Mouse (Mus musculus) embryonic facial prominence, embryonic 12.5 days (tissue): ENCODE data around the gene Mtf2. TPM values are rescaled to one million over a fixed set of nuclear protein-coding genes. Genes with fewer than 3 reads are reported as not detected.
"Not testable (repeated sequence)": the region's sequence is repeated elsewhere in the genome, so short reads cannot be mapped to it uniquely, and the experiment has no call there.

Experiments used
- ATAC-seq: fragments of 200-750 bp; cut with Nextera tagmentation; 2 replicates; pipeline ENCODE4 v1.8.0; 2017; ENCODE audit not compliant: insufficient number of reproducible peaks, insufficient read depth, low FRiP score, low TSS enrichment
- H3K27ac ChIP-seq: fragments of 300-500 bp; sonication (generic); 2 replicates; pipeline ENCODE4 v1.5.1; 2016; ENCODE audit warnings: mild to moderate bottlenecking
- H3K27me3 ChIP-seq: fragments of 300-500 bp; sonication (generic); 2 replicates; pipeline ENCODE4 v1.6.1; 2016; ENCODE audit warnings: mild to moderate bottlenecking, moderate library complexity
- H3K36me3 ChIP-seq: fragments of 300-500 bp; sonication (generic); 2 replicates; pipeline ENCODE4 v1.6.1; 2016; ENCODE audit warnings: mild to moderate bottlenecking
- H3K4me1 ChIP-seq: fragments of 300-500 bp; sonication (generic); 2 replicates; pipeline ENCODE4 v1.6.1; 2016
- H3K4me2 ChIP-seq: fragments of 300-500 bp; sonication (generic); replicated peaks from 2 replicates; pipeline ENCODE4 v1.6.1; 2016; ENCODE audit warnings: mild to moderate bottlenecking, moderate library complexity
- H3K4me3 ChIP-seq: fragments of 300-500 bp; sonication (generic); 2 replicates; pipeline ENCODE4 v1.5.1; 2016; ENCODE audit warnings: mild to moderate bottlenecking
- H3K9ac ChIP-seq: fragments of 300-500 bp; sonication (generic); 2 replicates; pipeline ENCODE4 v1.6.1; 2016; ENCODE audit warnings: mild to moderate bottlenecking, moderate library complexity
- H3K9me3 ChIP-seq: fragments of 300-500 bp; sonication (generic); 2 replicates; pipeline ENCODE4 v1.6.1; 2016; ENCODE audit warnings: mild to moderate bottlenecking, moderate library complexity
- WGBS: fragments of 180-500 bp; shearing (Covaris S2); methylation state at CpG from one replicate; pipeline ENCODE4 v1.1.7; 2016; 5-methylcytosine and 5-hydroxymethylcytosine counted together
- polyA plus RNA-seq: library from polyadenylated mRNA; unstranded; fragments of >200 nt; fragmentation: Nextera tagmentation; extraction: Ambion mirVana; gene quantifications from 2 replicates; pipeline ENCODE4 v1.2.1, GENCODE M21; 2016

Gene Mtf2
- polyA plus RNA-seq, 1 experiment from 2014 or later = 142 TPM

DNA sequence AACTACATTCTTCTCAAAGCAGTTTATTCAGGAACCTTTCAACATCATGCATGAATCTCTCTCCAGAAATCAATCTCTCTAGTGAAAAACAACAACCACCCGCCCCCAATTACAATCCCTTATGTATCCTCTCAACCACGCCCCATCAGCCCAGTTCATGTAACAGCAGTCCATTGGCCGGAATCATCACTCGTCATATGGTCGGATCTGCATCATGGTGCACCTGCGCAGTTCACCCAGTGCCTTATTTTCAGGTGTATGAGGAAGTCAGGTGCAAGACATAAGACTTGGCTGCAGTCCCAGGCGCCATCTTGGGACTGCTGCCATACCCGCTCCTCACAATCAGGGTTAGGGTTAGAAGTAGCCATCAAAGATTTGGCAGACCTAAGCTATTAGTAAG lies 27.3 kb downstream of the Mtf2 start:
- not testable (repeated sequence) for H3K27me3 ChIP-seq, ATAC-seq, H3K27ac ChIP-seq, H3K4me2 ChIP-seq, H3K9me3 ChIP-seq, H3K9ac ChIP-seq, H3K4me3 ChIP-seq, H3K4me1 ChIP-seq
- peaks cover 62% of the 10 kb centered on the region for H3K36me3 ChIP-seq
- 96% methylated on average over 8 of the region's 8 CpGs for WGBS

DNA sequence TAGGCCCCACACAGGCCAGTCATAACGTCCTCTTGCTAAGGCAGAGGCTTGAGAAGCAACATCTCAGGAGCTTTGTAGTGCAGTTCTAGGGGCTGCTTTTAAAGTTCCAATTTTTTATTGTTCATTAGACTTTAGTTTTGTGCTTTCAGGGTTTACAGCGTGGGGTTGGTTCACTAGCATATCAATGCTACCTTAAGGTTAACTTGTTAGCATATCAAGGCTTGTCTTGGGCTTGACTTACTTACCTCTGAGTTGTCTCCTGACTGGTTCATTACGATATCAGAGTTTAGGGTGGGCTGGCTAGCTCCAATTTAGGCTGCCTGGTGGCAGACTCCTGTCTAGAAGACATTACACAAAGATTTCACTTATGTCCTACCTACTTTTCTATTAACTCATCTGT lies 32.2 kb downstream of the Mtf2 start:
- no peak overlapping the region for H3K27ac ChIP-seq
- H3K4me1 ChIP-seq = no peaks in the 10 kb centered on the region
- ATAC-seq = no peak
- H3K36me3 ChIP-seq = peaks cover 52% of the 10 kb centered on the region
- 82% methylated on average over 3 of the region's 3 CpGs for WGBS
- no peaks in the 10 kb centered on the region for H3K27me3 ChIP-seq
- no peak overlapping the region for H3K4me2 ChIP-seq
- no peaks in the 10 kb centered on the region for H3K9me3 ChIP-seq
- no peak overlapping the region for H3K4me3 ChIP-seq
- H3K9ac ChIP-seq = no peak overlapping the region

DNA sequence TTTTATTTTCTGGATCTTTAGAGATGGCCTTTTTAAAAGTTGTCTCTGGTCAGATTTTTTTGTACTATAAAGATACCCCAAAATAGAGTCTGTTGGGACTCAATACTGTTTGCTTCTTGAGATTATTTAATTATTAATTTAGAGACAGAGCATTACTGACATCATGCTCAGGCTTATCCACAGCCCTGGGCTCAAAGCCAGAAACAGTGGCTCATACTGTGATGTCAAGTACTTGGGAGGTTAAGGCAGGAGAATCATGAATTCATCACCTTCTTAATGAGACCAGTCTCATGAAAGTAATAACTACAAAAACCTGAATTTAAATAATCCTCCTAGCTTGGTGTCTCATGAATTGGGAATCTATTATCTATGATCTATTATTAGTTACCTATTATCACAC lies 34.7 kb downstream of the Mtf2 start:
- Histone ChIP-seq H3K27me3 (no peaks in the 10 kb centered on the region), H3K36me3 (peaks cover 53% of the 10 kb centered on the region), H3K9me3 (no peaks in the 10 kb centered on the region), H3K4me2 (no peak overlapping the region), H3K27ac (no peak overlapping the region), H3K9ac (no peak overlapping the region), H3K4me3 (no peak overlapping the region), H3K4me1 (no peaks in the 10 kb centered on the region)
- ATAC-seq = no peak

DNA sequence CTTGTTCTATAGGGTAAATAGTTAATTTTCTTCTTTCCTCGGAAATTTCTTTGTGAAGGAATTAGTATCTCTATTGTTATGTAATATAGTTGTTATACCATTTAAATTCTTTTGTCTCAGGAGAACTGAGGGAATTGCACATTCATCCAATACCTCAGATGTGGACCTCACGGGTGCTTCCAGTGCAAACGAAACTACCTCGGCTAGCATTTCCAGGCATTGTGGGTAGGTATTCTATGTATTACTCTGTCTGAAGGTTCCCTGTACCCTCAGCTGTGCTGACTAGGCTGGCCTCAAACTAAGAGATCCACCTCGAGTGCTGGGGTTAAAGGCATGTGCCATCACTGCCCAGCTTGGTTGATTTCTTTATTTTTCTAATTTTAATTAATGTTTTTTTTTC lies 38.8 kb downstream of the Mtf2 start:
- Histone ChIP-seq H3K4me3 (no peak overlapping the region), H3K9ac (no peak overlapping the region), H3K27me3 (no peaks in the 10 kb centered on the region), H3K4me2 (no peak overlapping the region), H3K9me3 (no peaks in the 10 kb centered on the region), H3K4me1 (no peaks in the 10 kb centered on the region), H3K27ac (no peak overlapping the region), H3K36me3 (peaks cover 47% of the 10 kb centered on the region)
- WGBS = 84% methylated on average over 5 of the region's 5 CpGs
- no peak for ATAC-seq

GRCm38 (mm10) chr5:108109346-108109745 lies 43.9 kb downstream of the Mtf2 start:
- Histone ChIP-seq H3K4me2 (no peak overlapping the region), H3K4me3 (no peak overlapping the region), H3K27me3 (no peaks in the 10 kb centered on the region), H3K4me1 (no peaks in the 10 kb centered on the region), H3K36me3 (peaks cover 23% of the 10 kb centered on the region), H3K27ac (no peak overlapping the region), H3K9me3 (no peaks in the 10 kb centered on the region), H3K9ac (no peak overlapping the region)
- 93% methylated on average over 7 of the region's 7 CpGs for WGBS
- ATAC-seq = no peak

GRCm38 (mm10) chr5:108117693-108118092 lies 52.2 kb downstream of the Mtf2 start:
- Histone ChIP-seq H3K4me1 (no peaks in the 10 kb centered on the region), H3K9me3 (no peaks in the 10 kb centered on the region), H3K9ac (no peak overlapping the region), H3K27me3 (no peaks in the 10 kb centered on the region), H3K4me3 (no peak overlapping the region), H3K27ac (no peak overlapping the region), H3K4me2 (no peak overlapping the region), H3K36me3 (peaks cover 5% of the 10 kb centered on the region; the same call in 1 of the 2 replicates)
- ATAC-seq = no peak
- 87% methylated on average over 4 of the region's 4 CpGs for WGBS

- Histone ChIP-seq H3K4me1 (no peaks in the 10 kb centered on the region), H3K27ac (no peak overlapping the region), H3K27me3 (no peaks in the 10 kb centered on the region), H3K9me3 (no peaks in the 10 kb centered on the region), H3K36me3 (peaks cover 5% of the 10 kb centered on the region; the same call in 1 of the 2 replicates), H3K4me3 (no peak overlapping the region), H3K9ac (no peak overlapping the region), H3K4me2 (no peak overlapping the region)
- ATAC-seq = no peak
- WGBS = 86% methylated on average over 9 of the region's 9 CpGs
Observed at GRCm38 (mm10) chr5:108120221-108120900, 54.9 kb downstream of the Mtf2 start.

GRCm38 (mm10) chr5:108131849-108132440 lies 66.5 kb downstream of the Mtf2 start:
- peak overlapping the region; percentile 82 for H3K9ac ChIP-seq
- peak overlapping the region; percentile 82 for H3K4me3 ChIP-seq
- no peaks in the 10 kb centered on the region for H3K36me3 ChIP-seq
- H3K27ac ChIP-seq = peak overlapping the region; percentile 84
- H3K27me3 ChIP-seq = no peaks in the 10 kb centered on the region
- peak; percentile 64; the same call in 1 of the 2 replicates for ATAC-seq
- H3K9me3 ChIP-seq = no peaks in the 10 kb centered on the region
- peak overlapping the region; percentile 65 for H3K4me2 ChIP-seq
- peaks cover 9% of the 10 kb centered on the region for H3K4me1 ChIP-seq
- under 1% methylated on average over 32 of the region's 32 CpGs for WGBS

DNA sequence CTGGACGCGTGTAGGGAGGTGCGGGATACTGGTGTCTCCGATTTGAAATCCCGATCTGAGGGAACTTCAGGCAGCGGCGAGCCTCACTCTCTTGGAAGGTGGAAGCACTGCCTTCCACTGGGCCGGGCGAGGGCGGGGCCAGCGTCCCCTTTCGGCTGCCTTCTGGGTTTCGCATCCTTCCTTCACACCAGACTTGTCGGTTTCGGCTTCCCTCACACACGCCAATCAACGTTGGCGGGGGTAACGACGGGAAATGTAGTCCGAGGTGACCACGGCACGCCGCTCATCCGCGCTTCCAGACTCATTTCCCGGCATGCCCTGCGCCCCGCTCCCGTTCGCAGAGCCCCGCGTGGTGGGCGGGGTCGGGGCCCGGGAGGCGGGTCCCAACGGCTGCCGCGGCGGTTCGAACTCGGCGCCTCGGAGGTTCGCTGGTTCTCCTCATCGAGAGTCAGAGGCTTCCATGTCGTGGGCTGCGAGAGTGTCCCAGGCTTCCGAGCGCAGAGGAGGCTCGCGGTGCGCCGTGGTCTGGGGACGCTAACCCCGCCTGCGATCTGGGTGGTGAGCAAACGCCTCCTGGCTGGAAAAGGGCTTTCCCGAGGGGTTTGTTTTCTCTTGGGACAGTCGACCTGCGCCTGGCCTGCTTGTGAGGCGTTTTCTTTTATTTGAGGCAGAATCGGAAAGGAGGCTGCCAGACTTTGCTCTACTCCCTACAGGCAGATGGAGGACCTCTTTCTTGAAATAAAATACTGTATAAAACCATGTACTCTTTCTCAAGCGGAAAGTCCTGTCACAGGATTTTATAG lies 67.2 kb downstream of the Mtf2 start, which contains the start of the genes Tmed5 and Ccdc18:
TSS of gene Tmed5 (minus strand) at position 180 of the 803 bp plus-strand sequence.
TSS of gene Ccdc18 (plus strand) at position 435 of the 803 bp plus-strand sequence.
- Histone ChIP-seq H3K4me1 (peaks cover 9% of the 10 kb centered on the region), H3K4me3 (peak within 1 kb of the TSS; percentile 82), H3K27ac (peak within 1 kb of the TSS; percentile 84), H3K9me3 (no peaks in the 10 kb centered on the region), H3K9ac (peak within 1 kb of the TSS; percentile 82), H3K36me3 (no peaks in the 10 kb centered on the region), H3K4me2 (peak within 1 kb of the TSS; percentile 65), H3K27me3 (no peaks in the 10 kb centered on the region)
- under 1% methylated on average over 65 of the region's 65 CpGs for WGBS
- ATAC-seq = peak; percentile 99

DNA sequence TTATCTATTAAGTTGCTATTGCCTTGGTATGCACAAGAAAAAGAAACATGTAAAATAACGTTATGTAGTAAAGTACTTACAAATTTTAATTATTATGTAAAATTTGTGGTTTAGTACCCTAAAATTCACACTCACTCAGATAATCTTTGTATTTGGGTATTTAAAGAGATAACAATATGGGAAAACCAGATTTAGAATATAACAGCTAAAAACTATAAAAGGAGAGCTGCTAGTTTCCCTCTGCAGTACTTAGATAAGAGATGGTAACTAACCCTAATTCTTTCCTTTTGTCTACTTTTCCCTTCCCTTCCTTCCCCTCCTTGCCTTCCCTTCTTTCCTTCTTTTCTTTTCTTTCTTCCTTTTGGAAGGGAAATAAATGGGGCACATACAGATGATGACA lies 87.1 kb downstream of the Mtf2 start:
- 92% methylated on average over 1 of the region's 1 CpGs for WGBS
- Histone ChIP-seq H3K4me2 (no peak overlapping the region), H3K27ac (no peak overlapping the region), H3K27me3 (no peaks in the 10 kb centered on the region), H3K4me1 (no peaks in the 10 kb centered on the region), H3K9me3 (no peaks in the 10 kb centered on the region), H3K4me3 (no peak overlapping the region), H3K36me3 (no peaks in the 10 kb centered on the region; the same call in 1 of the 2 replicates), H3K9ac (no peak overlapping the region)
- no peak for ATAC-seq
